Mouse (Mus musculus) heart, embryonic 12.5 days (tissue): ENCODE results near the gene Tmem240. TPM values are rescaled to one million over a fixed set of nuclear protein-coding genes. Genes with fewer than 3 reads are reported as not detected.

Experiments used
- ATAC-seq: fragments of 200-750 bp; cut with Nextera tagmentation; 2 replicates; pipeline ENCODE4 v1.8.0; 2017; ENCODE audit warnings: moderate TSS enrichment, moderate library complexity; ENCODE audit not compliant: insufficient number of reproducible peaks, low FRiP score
- H3K27ac ChIP-seq: fragments of 300-500 bp; sonication (generic); 2 replicates; pipeline ENCODE4 v1.5.1; 2016; ENCODE audit warnings: mild to moderate bottlenecking, moderate library complexity; ENCODE audit not compliant: poor library complexity, severe bottlenecking
- H3K27me3 ChIP-seq: fragments of 300-500 bp; sonication (generic); replicated peaks from 2 replicates; pipeline ENCODE4 v1.6.1; 2016; ENCODE audit warnings: mild to moderate bottlenecking, moderate library complexity
- H3K36me3 ChIP-seq: fragments of 300-500 bp; sonication (generic); 2 replicates; pipeline ENCODE4 v1.6.1; 2016; ENCODE audit warnings: mild to moderate bottlenecking, moderate library complexity
- H3K4me1 ChIP-seq: fragments of 300-500 bp; sonication (generic); replicated peaks from 2 replicates; pipeline ENCODE4 v1.6.1; 2016; ENCODE audit warnings: mild to moderate bottlenecking
- H3K4me2 ChIP-seq: fragments of 300-500 bp; sonication (generic); 2 replicates; pipeline ENCODE4 v1.6.1; 2016; ENCODE audit warnings: mild to moderate bottlenecking, moderate library complexity
- H3K4me3 ChIP-seq: fragments of 300-500 bp; sonication (generic); 2 replicates; pipeline ENCODE4 v1.5.1; 2016; ENCODE audit warnings: mild to moderate bottlenecking
- H3K9ac ChIP-seq: fragments of 300-500 bp; sonication (generic); 2 replicates; pipeline ENCODE4 v1.6.1; 2016; ENCODE audit warnings: mild to moderate bottlenecking, moderate library complexity
- H3K9me3 ChIP-seq: fragments of 300-500 bp; sonication (generic); replicated peaks from 2 replicates; pipeline ENCODE4 v1.6.1; 2016; ENCODE audit warnings: mild to moderate bottlenecking, moderate library complexity
- WGBS: fragments of 180-500 bp; shearing (Covaris S2); methylation state at CpG from one replicate; pipeline ENCODE4 v1.1.7; 2016; 5-methylcytosine and 5-hydroxymethylcytosine counted together
- polyA plus RNA-seq: library from polyadenylated mRNA; unstranded; fragments of >200 nt; fragmentation: Nextera tagmentation; extraction: Ambion mirVana; gene quantifications from 2 replicates; pipeline ENCODE4 v1.2.1, GENCODE M21; 2016

Tmem240 gene
- polyA plus RNA-seq, 1 experiment from 2014 or later = 0.63 TPM

GRCm38 (mm10) chr4:155703425-155703929, 31.1 kb upstream of the Tmem240 start:
- no peak for ATAC-seq
- WGBS = 95% methylated on average over 4 of the region's 4 CpGs
- no peaks in the 10 kb centered on the region for H3K36me3 ChIP-seq

GRCm38 (mm10) chr4:155704721-155705591, 29.6 kb upstream of the Tmem240 start, which contains the start of gene Ssu72:
Gene Ssu72 (plus strand): TSS chr4:155704800.
- under 1% methylated on average over 83 of the region's 83 CpGs for WGBS
- ATAC-seq = peak; percentile 95
- H3K27ac ChIP-seq = peak within 1 kb of the TSS; percentile 92
- peaks cover 22% of the 10 kb centered on the region for H3K4me1 ChIP-seq
- H3K36me3 ChIP-seq = no peaks in the 10 kb centered on the region
- peak within 1 kb of the TSS; percentile 98 for H3K4me3 ChIP-seq
- peak within 1 kb of the TSS; percentile 75 for H3K4me2 ChIP-seq
- H3K27me3 ChIP-seq = no peaks in the 10 kb centered on the region
- no peaks in the 10 kb centered on the region for H3K9me3 ChIP-seq
- peak within 1 kb of the TSS; percentile 94 for H3K9ac ChIP-seq

More at GRCm38 (mm10) chr4:155703425-155703929, 31.1 kb upstream of the Tmem240 start:
- no peak overlapping the region for H3K4me3 ChIP-seq
- H3K4me1 ChIP-seq = peaks cover 14% of the 10 kb centered on the region
- no peak overlapping the region for H3K9ac ChIP-seq
- no peaks in the 10 kb centered on the region for H3K27me3 ChIP-seq
- H3K4me2 ChIP-seq = no peak overlapping the region
- no peaks in the 10 kb centered on the region for H3K9me3 ChIP-seq
- no peak overlapping the region for H3K27ac ChIP-seq

- no peaks in the 10 kb centered on the region for H3K36me3 ChIP-seq
- WGBS = 0% methylated on average over 19 of the region's 19 CpGs
- H3K4me1 ChIP-seq = peaks cover 29% of the 10 kb centered on the region
- no peak for ATAC-seq
- H3K9me3 ChIP-seq = no peaks in the 10 kb centered on the region
- peak overlapping the region; percentile 94 for H3K9ac ChIP-seq
- H3K27me3 ChIP-seq = no peaks in the 10 kb centered on the region
- peak overlapping the region; percentile 75 for H3K4me2 ChIP-seq
- peak overlapping the region; percentile 92 for H3K27ac ChIP-seq
- peak overlapping the region; percentile 98 for H3K4me3 ChIP-seq
Measured at GRCm38 (mm10) chr4:155705592-155705929, 29.0 kb upstream of the Tmem240 start.

GRCm38 (mm10) chr4:155708582-155708981, 26.0 kb upstream of the Tmem240 start:
- no peak overlapping the region for H3K27ac ChIP-seq
- H3K36me3 ChIP-seq = no peaks in the 10 kb centered on the region
- H3K4me3 ChIP-seq = no peak overlapping the region
- no peak overlapping the region for H3K9ac ChIP-seq
- 73% methylated on average over 2 of the region's 2 CpGs for WGBS
- peaks cover 32% of the 10 kb centered on the region for H3K4me1 ChIP-seq
- H3K9me3 ChIP-seq = no peaks in the 10 kb centered on the region
- no peaks in the 10 kb centered on the region for H3K27me3 ChIP-seq
- ATAC-seq = no peak
- no peak overlapping the region for H3K4me2 ChIP-seq

- peaks cover under 1% of the 10 kb centered on the region; the same call in 1 of the 2 replicates for H3K36me3 ChIP-seq
- H3K4me1 ChIP-seq = peaks cover 32% of the 10 kb centered on the region
- H3K9me3 ChIP-seq = no peaks in the 10 kb centered on the region
- no peak for ATAC-seq
- H3K27me3 ChIP-seq = no peaks in the 10 kb centered on the region
- H3K27ac ChIP-seq = no peak overlapping the region
- H3K4me2 ChIP-seq = no peak overlapping the region
- no peak overlapping the region for H3K4me3 ChIP-seq
- H3K9ac ChIP-seq = no peak overlapping the region
Measured at GRCm38 (mm10) chr4:155708988-155709387, 25.6 kb upstream of the Tmem240 start.

GRCm38 (mm10) chr4:155710521-155711252, 23.9 kb upstream of the Tmem240 start:
- no peak overlapping the region for H3K4me3 ChIP-seq
- no peak for ATAC-seq
- H3K27me3 ChIP-seq = no peaks in the 10 kb centered on the region
- H3K9me3 ChIP-seq = no peaks in the 10 kb centered on the region
- H3K9ac ChIP-seq = no peak overlapping the region
- H3K4me2 ChIP-seq = no peak overlapping the region
- WGBS = 63% methylated on average over 6 of the region's 6 CpGs
- H3K36me3 ChIP-seq = peaks cover 18% of the 10 kb centered on the region
- H3K27ac ChIP-seq = 0 out of 2 replicates have a peak overlapping the region, but pooled peaks have one; percentile 3
- H3K4me1 ChIP-seq = peaks cover 29% of the 10 kb centered on the region

- ATAC-seq = 0 out of 2 replicates have a peak, but pooled peaks have one; percentile 25
- Histone ChIP-seq H3K9ac (no peak overlapping the region), H3K4me3 (no peak overlapping the region), H3K27me3 (no peaks in the 10 kb centered on the region), H3K4me2 (no peak overlapping the region), H3K4me1 (no peaks in the 10 kb centered on the region), H3K36me3 (peaks cover 27% of the 10 kb centered on the region), H3K27ac (no peak overlapping the region), H3K9me3 (no peaks in the 10 kb centered on the region)
- 65% methylated on average over 4 of the region's 4 CpGs for WGBS
Measured at GRCm38 (mm10) chr4:155721668-155722083, 12.9 kb upstream of the Tmem240 start.

GRCm38 (mm10) chr4:155727993-155728392, 6.6 kb upstream of the Tmem240 start:
- Histone ChIP-seq H3K9ac (0 out of 2 replicates have a peak overlapping the region, but pooled peaks have one; percentile 7), H3K36me3 (peaks cover 44% of the 10 kb centered on the region), H3K4me3 (no peak overlapping the region), H3K9me3 (no peaks in the 10 kb centered on the region), H3K27ac (no peak overlapping the region), H3K4me2 (no peak overlapping the region), H3K27me3 (no peaks in the 10 kb centered on the region), H3K4me1 (no peaks in the 10 kb centered on the region)
- ATAC-seq = no peak
- WGBS = 77% methylated on average over 2 of the region's 2 CpGs

- Histone ChIP-seq H3K9me3 (no peaks in the 10 kb centered on the region), H3K9ac (no peak overlapping the region), H3K4me1 (peaks cover 26% of the 10 kb centered on the region), H3K27ac (no peak overlapping the region), H3K4me2 (no peak overlapping the region), H3K4me3 (no peak overlapping the region), H3K36me3 (peaks cover 43% of the 10 kb centered on the region), H3K27me3 (no peaks in the 10 kb centered on the region)
- ATAC-seq = no peak
- 85% methylated on average over 10 of the region's 10 CpGs for WGBS
Measured at GRCm38 (mm10) chr4:155733267-155733666, 1.3 kb upstream of the Tmem240 start.

GRCm38 (mm10) chr4:155734951-155735702, 527 bp downstream of the Tmem240 start:
- ATAC-seq = peak; percentile 70
- peak overlapping the region; percentile 92 for H3K9ac ChIP-seq
- no peaks in the 10 kb centered on the region for H3K27me3 ChIP-seq
- H3K4me2 ChIP-seq = peak overlapping the region; percentile 94
- peaks cover 44% of the 10 kb centered on the region for H3K36me3 ChIP-seq
- WGBS = 2% methylated on average over 54 of the region's 79 CpGs
- H3K4me1 ChIP-seq = peaks cover 30% of the 10 kb centered on the region
- peak overlapping the region; percentile 80 for H3K27ac ChIP-seq
- H3K4me3 ChIP-seq = peak overlapping the region; percentile 94
- no peaks in the 10 kb centered on the region for H3K9me3 ChIP-seq
